Mouse (Mus musculus) thymus, postnatal 4 days (tissue): ENCODE results near the gene Gm13306.
"Not testable (repeated sequence)": the region's sequence is repeated elsewhere in the genome, so short reads cannot be mapped to it uniquely, and the experiment has no call there.

Experiments
- DNase-seq: peaks from one replicate; pipeline ENCODE4 v3.0.0; 2021

Gm13306 gene

GRCm38 (mm10) chr4:42153136-42153535 is at the start of gene Gm13306:
Gene Gm13306, plus strand, starts transcription at chr4:42153436.
- not testable (repeated sequence) for DNase-seq

- not testable (repeated sequence) for DNase-seq
These were observed 38.7 kb upstream of the Gm13306 start, which contains the start of gene Gm13304 for GRCm38 (mm10) chr4:42114517-42114916. Gene Gm13304, plus strand, starts transcription at chr4:42114817.

- not testable (repeated sequence) for DNase-seq
These were observed 15.3 kb downstream of the Gm13306 start, which contains the start of gene Gm13305 for GRCm38 (mm10) chr4:42168503-42168902. Gene Gm13305, minus strand, starts transcription at chr4:42168603.

GRCm38 (mm10) chr4:42178243-42178642 is 25.0 kb downstream of the Gm13306 start:
- not testable (repeated sequence) for DNase-seq

GRCm38 (mm10) chr4:42183234-42184197 is 30.3 kb downstream of the Gm13306 start:
- DNase-seq, result not testable (repeated sequence)

- not testable (repeated sequence) for DNase-seq
These were observed 31.2 kb downstream of the Gm13306 start for GRCm38 (mm10) chr4:42184324-42184979.

GRCm38 (mm10) chr4:42184980-42185372 is 31.7 kb downstream of the Gm13306 start:
- not testable (repeated sequence) for DNase-seq
